ENCODE assay signal across 16 mouse cellular contexts in genomic region chr2:65695061-65695460, GRCm38 (mm10).
"Had no signal": no experiment of that assay in that cellular context is flagged by ENCODE, and none has a peak within 500 bp of the region (broad histone marks: within the 10 kb centered on the region; RNA-seq: fewer than 3 reads in every experiment).

No protein-coding gene starts in this region.

- DNase-seq: kidney, postnatal 10 days; kidney, postnatal 4 days; liver; liver, embryonic 13.5 days; liver, postnatal 0 days; lung, postnatal 14 days; retina, postnatal 1 day; right cerebral cortex, postnatal 4 days; spleen, adult 18-20 months had no signal

- H3K4me1 ChIP-seq: limb, embryonic 12.5 days; liver, embryonic 13.5 days; lung, embryonic 15.5 days; midbrain, embryonic 12.5 days; neural tube, embryonic 13.5 days had no signal

- H3K4me3 ChIP-seq: layer of hippocampus, adult 2 months; limb, embryonic 12.5 days; liver, embryonic 13.5 days; lung, embryonic 15.5 days; midbrain, embryonic 12.5 days; neural tube, embryonic 13.5 days had no signal

- H3K27ac ChIP-seq: layer of hippocampus, adult 2 months; limb, embryonic 12.5 days; liver, embryonic 13.5 days; lung, embryonic 15.5 days; macrophage; midbrain, embryonic 12.5 days; neural tube, embryonic 13.5 days had no signal

- ATAC-seq: liver, postnatal 0 days; midbrain, embryonic 16.5 days had no signal

- H3K27me3 ChIP-seq: limb, embryonic 12.5 days; liver, embryonic 13.5 days; lung, embryonic 15.5 days; midbrain, embryonic 12.5 days; neural tube, embryonic 13.5 days had no signal
